Comparison of ENCODE assay signal across 9 mouse cellular contexts in the genomic region with DNA sequence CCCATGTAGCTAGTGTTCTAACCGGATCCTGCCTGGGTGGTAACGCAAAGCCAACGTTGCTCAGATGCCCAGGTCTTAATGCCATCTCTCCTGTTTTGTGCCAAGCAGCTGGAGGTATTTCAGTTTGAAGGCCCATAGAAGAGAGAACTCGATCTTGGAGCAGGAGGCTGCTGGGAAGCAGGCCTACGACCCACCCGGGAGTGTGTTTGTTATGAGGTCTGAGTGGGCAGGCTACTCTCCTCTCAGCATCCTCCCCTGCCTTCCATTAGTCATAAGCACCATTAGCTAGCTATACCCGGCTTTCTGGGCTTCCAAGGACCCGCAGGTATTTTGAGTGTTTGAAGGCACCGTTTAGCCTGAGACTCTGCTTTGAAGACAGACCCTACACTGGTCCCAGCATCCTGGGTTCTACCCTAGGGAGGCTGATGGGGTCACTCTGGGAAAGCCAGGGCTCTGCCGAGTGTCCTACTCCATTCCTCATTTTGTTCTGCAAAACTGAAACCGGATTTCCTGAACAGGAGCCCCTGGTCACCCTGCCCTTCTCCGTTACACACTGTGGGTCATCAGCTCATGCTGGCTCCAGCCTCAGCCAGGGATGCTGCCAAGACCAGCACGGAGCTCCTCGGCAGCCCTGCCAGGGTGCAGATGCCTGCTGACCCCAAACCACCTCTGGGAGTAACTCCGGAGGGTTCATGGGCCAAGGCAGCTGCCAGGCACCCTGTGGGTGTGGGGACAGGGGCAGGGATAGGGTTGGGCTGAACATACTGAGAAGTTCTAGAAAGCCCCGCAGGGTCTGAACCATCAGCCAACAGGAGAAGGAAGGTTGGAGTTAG. TPM values are rescaled to one million over a fixed set of nuclear protein-coding genes. Genes with fewer than 3 reads are reported as not detected.
A peak's percentile ranks its signal among the peaks of the same experiment; 100 is the strongest.
DNase-seq lines count a peak whose midpoint lies in the region; ATAC-seq and TF ChIP-seq lines count a peak whose summit lies in the region.
"Had no signal": no experiment of that assay in that cellular context is flagged by ENCODE, and none has a peak within 500 bp of the region (broad histone marks: within the 10 kb centered on the region; RNA-seq: fewer than 3 reads in every experiment).

No protein-coding gene starts in this region.

- H3K4me1 ChIP-seq in embryonic facial prominence, embryonic 11.5 days (ENCODE audit: control insufficient read depth, insufficient read depth, low read length) = peaks cover 6% of the 10 kb centered on the region; the same call in 1 of the 2 replicates
- peaks cover 26% of the 10 kb centered on the region for H3K4me1 ChIP-seq in heart, embryonic 11.5 days (ENCODE audit: control insufficient read depth, insufficient read depth, low read length)
- H3K4me1 ChIP-seq in limb, embryonic 14.5 days (ENCODE audit: control insufficient read depth, insufficient read depth, low read length) = peaks cover 7% of the 10 kb centered on the region; the same call in 1 of the 2 replicates

- no peaks in the 10 kb centered on the region for H3K36me3 ChIP-seq in embryonic facial prominence, embryonic 11.5 days (replicated peaks; ENCODE audit: control insufficient read depth, insufficient read depth, low read depth, low read length)
- no peaks in the 10 kb centered on the region for H3K36me3 ChIP-seq in heart, embryonic 11.5 days (ENCODE audit: control insufficient read depth, insufficient read depth, low read length)
- H3K36me3 ChIP-seq in limb, embryonic 14.5 days (ENCODE audit: control insufficient read depth, insufficient read depth, low read length) = no peaks in the 10 kb centered on the region

- ATAC-seq in embryonic facial prominence, embryonic 11.5 days (replicated peaks; ENCODE audit: insufficient number of reproducible peaks, low FRiP score, low TSS enrichment, low read depth) = no peak
- no peak for ATAC-seq in heart, embryonic 11.5 days (replicated peaks; ENCODE audit: insufficient number of reproducible peaks, low FRiP score, low TSS enrichment)
- no peak for ATAC-seq in limb, embryonic 14.5 days (ENCODE audit: low FRiP score, low read depth)
- ATAC-seq in erythroblast, adult 5-6 weeks (replicated peaks; ENCODE audit: low FRiP score, poor library complexity, severe bottlenecking) = no peak

- TF ChIP-seq POLR2A in limb, embryonic 14.5 days (IDR thresholded peaks at IDR 0.05; ENCODE audit: borderline replicate concordance, extremely low read depth, insufficient read depth, insufficient read length) = no peak

- 66% methylated on average over 16 of the region's 16 CpGs for WGBS in embryonic facial prominence, embryonic 11.5 days
- WGBS in heart, embryonic 11.5 days (ENCODE audit: insufficient replicate concordance) = 62% methylated on average over 16 of the region's 16 CpGs
- 63% methylated on average over 16 of the region's 16 CpGs for WGBS in limb, embryonic 14.5 days

- H3K4me2 ChIP-seq in embryonic facial prominence, embryonic 11.5 days (ENCODE audit: low read depth, low read length) = peak overlapping the region; percentile 81
- peak overlapping the region; percentile 98 for H3K4me2 ChIP-seq in heart, embryonic 11.5 days
- peak overlapping the region; percentile 92 for H3K4me2 ChIP-seq in limb, embryonic 14.5 days (replicated peaks; ENCODE audit: low read depth, low read length, severe bottlenecking)

- H3K27me3 ChIP-seq in embryonic facial prominence, embryonic 11.5 days (ENCODE audit: control insufficient read depth, insufficient read depth, low read length) = no peaks in the 10 kb centered on the region
- H3K27me3 ChIP-seq in heart, embryonic 11.5 days (ENCODE audit: control insufficient read depth, insufficient read depth, low read length) = peaks cover 3% of the 10 kb centered on the region
- no peaks in the 10 kb centered on the region for H3K27me3 ChIP-seq in limb, embryonic 14.5 days (ENCODE audit: control insufficient read depth, insufficient read depth, low read length)

- H3K4me3 ChIP-seq in embryonic facial prominence, embryonic 11.5 days (ENCODE audit: low read depth, low read length) = peak overlapping the region; percentile 56
- peak overlapping the region; percentile 65; the same call in 1 of the 2 replicates for H3K4me3 ChIP-seq in heart, embryonic 11.5 days (ENCODE audit: low read depth, low read length)
- peak overlapping the region; percentile 67 for H3K4me3 ChIP-seq in limb, embryonic 14.5 days (replicated peaks; ENCODE audit: low read length)

- H3K9me3 ChIP-seq in embryonic facial prominence, embryonic 11.5 days (replicated peaks; ENCODE audit: control insufficient read depth, low read length) = no peaks in the 10 kb centered on the region
- no peaks in the 10 kb centered on the region for H3K9me3 ChIP-seq in heart, embryonic 11.5 days (replicated peaks; ENCODE audit: control insufficient read depth, low read length)
- no peaks in the 10 kb centered on the region for H3K9me3 ChIP-seq in limb, embryonic 14.5 days (ENCODE audit: control insufficient read depth, low read length)

- H3K9ac ChIP-seq in embryonic facial prominence, embryonic 11.5 days (replicated peaks; ENCODE audit: low read length) = peak overlapping the region; percentile 98
- no peak overlapping the region; the same call in 1 of the 2 replicates for H3K9ac ChIP-seq in heart, embryonic 11.5 days (ENCODE audit: low read depth, low read length)
- H3K9ac ChIP-seq in limb, embryonic 14.5 days (ENCODE audit: low read depth, low read length, severe bottlenecking) = peak overlapping the region; percentile 87; the same call in 1 of the 2 replicates

- DNase-seq in heart, adult 11 months = peak; percentile 97
- no peak for DNase-seq in heart, postnatal 4 days
- DNase-seq in embryonic facial prominence, embryonic 11.5 days (ENCODE audit: low spot score) = no peak
- DNase-seq in limb, embryonic 14.5 days (ENCODE audit: low spot score) = no peak
- no peak for DNase-seq in kidney, adult 11 months
- DNase-seq in urinary bladder, postnatal 14 days (ENCODE audit: low spot score) = no peak
- DNase-seq: adrenal gland, postnatal 36 days had no signal

- peak overlapping the region; percentile 93 for H3K27ac ChIP-seq in embryonic facial prominence, embryonic 11.5 days (replicated peaks; ENCODE audit: low read depth, low read length)
- no peak overlapping the region for H3K27ac ChIP-seq in heart, embryonic 11.5 days (ENCODE audit: low read depth, low read length)
- H3K27ac ChIP-seq in limb, embryonic 14.5 days (replicated peaks; ENCODE audit: low read depth, low read length) = no peak overlapping the region

RNA-seq across cellular contexts. Expression of a gene that starts 40.6 kb away (rescaled TPM):
- not detected for total RNA-seq in heart, postnatal 4 days (2021)
- polyA plus RNA-seq in embryonic facial prominence, embryonic 11.5 days (2014; fragmentation: Nextera tagmentation; extraction: Ambion mirVana) = not detected in 2 replicates
- polyA plus RNA-seq in heart, embryonic 11.5 days (2014; fragmentation: Nextera tagmentation; extraction: Ambion mirVana) = 0.21 TPM in 1 of 2 replicates, not detected in the other
- not detected in 2 replicates for polyA plus RNA-seq in limb, embryonic 14.5 days (2012; rRNA removed)
- polyA plus RNA-seq in limb, embryonic 14.5 days (2014; fragmentation: Nextera tagmentation; extraction: Ambion mirVana) = not detected in 2 replicates
- total RNA-seq in erythroblast, adult 5-6 weeks (2015; ENCODE audit: low replicate concordance) = not detected in 2 replicates
- not detected in 2 replicates for total RNA-seq in erythroblast, adult 5-6 weeks (2017; ENCODE audit: low replicate concordance)
- total RNA-seq: adrenal gland, postnatal 36 days had no signal
